Mouse (Mus musculus) erythroblast, embryonic 14.5 days (primary cell): ENCODE results near the gene Rnase1. TPM values are rescaled to one million over a fixed set of nuclear protein-coding genes. Genes with fewer than 3 reads are reported as not detected.

ENCODE experiments used
- H3K27me3 ChIP-seq: 2 replicates; pipeline ENCODE4 v1.6.1; 2012; ENCODE audit warnings: inconsistent platforms; ENCODE audit not compliant: control insufficient read depth
- H3K36me3 ChIP-seq: 2 replicates; pipeline ENCODE4 v1.6.1; 2012; ENCODE audit warnings: mild to moderate bottlenecking, inconsistent platforms; ENCODE audit not compliant: control insufficient read depth
- H3K4me1 ChIP-seq: 2 replicates; pipeline ENCODE4 v1.6.1; 2012; ENCODE audit warnings: inconsistent platforms; ENCODE audit not compliant: control insufficient read depth
- H3K4me3 ChIP-seq: replicated peaks from 2 replicates; pipeline ENCODE3; 2012; ENCODE audit warnings: moderate library complexity, mild to moderate bottlenecking, inconsistent platforms
- H3K9me3 ChIP-seq: 2 replicates; pipeline ENCODE4 v1.6.1; 2012; ENCODE audit warnings: low read length, inconsistent platforms, mixed read lengths; ENCODE audit not compliant: control insufficient read depth
- GATA1 ChIP-seq: IDR thresholded peaks from 2 replicates; pipeline ENCODE4 v1.6.1; 2012; ENCODE audit warnings: low read length, inconsistent platforms, mixed read lengths
- TAL1 ChIP-seq: IDR thresholded peaks from 3 replicates; pipeline ENCODE4 v1.6.1; 2012; ENCODE audit warnings: low read length, inconsistent platforms, mixed read lengths
- polyA plus RNA-seq: library from polyadenylated mRNA; stranded (reverse); fragments of >175 nt; gene quantifications from 2 replicates; pipeline ENCODE4 v1.2.3, GENCODE M21; 2012

Rnase1 gene
- polyA plus RNA-seq, 1 experiment, result not detected

DNA sequence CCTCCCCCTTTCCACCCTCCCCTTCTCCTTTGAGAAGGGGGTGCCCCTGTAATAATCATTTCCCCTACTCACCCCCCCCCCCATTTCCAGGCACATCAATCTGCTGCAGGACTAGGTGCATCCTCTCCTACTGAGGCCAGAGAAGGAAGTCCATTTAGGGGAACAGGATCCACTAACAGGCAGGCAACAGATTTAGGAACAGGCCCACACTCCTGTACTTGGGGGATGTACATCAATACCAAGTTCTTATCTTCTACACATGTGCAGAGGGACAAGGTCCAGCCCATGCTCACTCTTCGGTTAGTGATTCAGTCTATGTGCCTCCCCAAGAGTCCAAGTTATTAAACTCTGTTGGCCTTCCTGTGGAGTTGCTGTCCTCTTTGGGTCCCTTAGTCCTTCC lies 10.5 kb upstream of the Rnase1 start:
- Histone ChIP-seq H3K36me3 (no peaks in the 10 kb centered on the region), H3K9me3 (no peaks in the 10 kb centered on the region), H3K4me3 (no peak overlapping the region), H3K27me3 (peaks cover 3% of the 10 kb centered on the region; the same call in 1 of the 2 replicates), H3K4me1 (peaks cover 36% of the 10 kb centered on the region)
- TF ChIP-seq TAL1 (no peak), GATA1 (no peak)

DNA sequence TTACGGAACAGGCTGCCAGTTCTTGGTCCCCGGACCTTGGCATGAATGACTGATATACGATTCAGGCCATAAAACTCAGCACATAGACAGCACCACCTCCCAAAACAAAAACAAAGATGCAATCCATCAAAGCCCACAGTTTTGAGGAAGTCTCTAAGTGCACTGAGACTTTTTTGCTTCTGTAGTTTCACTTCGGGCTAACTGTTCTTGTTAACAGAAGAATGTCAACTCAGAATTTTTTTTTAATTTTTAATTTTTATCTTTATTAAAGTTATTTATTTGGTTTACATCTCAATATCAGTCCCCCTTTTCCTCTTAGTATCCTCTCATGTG lies 10.1 kb upstream of the Rnase1 start:
- TF ChIP-seq GATA1 (no peak), TAL1 (no peak)
- Histone ChIP-seq H3K9me3 (no peaks in the 10 kb centered on the region), H3K4me3 (no peak overlapping the region), H3K27me3 (0 out of 2 replicates have a peak, but pooled peaks cover 2% of the 10 kb centered on the region), H3K36me3 (no peaks in the 10 kb centered on the region), H3K4me1 (peaks cover 39% of the 10 kb centered on the region)

DNA sequence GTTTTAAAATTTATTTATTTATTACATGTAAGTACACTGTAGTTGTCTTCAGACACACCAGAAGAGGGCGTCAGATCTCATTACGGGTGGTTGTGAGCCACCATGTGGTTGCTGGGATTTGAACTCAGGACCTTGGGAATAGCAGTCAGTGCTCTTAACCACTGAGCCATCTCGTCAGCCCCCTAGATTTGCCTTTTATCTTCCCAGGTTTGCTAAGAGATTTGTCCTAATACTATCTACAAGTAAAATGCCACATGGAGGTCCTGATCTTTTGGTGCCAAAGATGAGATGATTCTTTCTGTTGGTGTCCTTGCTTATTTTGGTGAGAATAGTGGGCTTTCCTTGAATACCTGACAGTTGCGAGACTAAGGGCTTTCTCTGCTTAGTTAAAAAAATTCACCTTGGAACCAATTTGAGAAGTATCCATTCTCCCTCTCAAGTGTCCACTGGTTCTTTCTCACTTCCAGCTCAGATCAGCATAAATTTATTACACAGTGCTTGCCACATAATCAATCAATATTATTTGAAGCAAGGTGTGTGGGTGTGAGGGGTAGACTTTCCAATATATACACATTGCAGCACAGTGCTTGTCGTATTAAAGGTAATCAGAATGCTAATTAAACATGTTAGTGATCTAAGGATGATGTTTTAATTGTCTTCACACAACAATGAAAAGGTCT lies 9.6 kb upstream of the Rnase1 start:
- Histone ChIP-seq H3K27me3 (0 out of 2 replicates have a peak, but pooled peaks cover 2% of the 10 kb centered on the region), H3K36me3 (no peaks in the 10 kb centered on the region), H3K4me1 (peaks cover 39% of the 10 kb centered on the region), H3K4me3 (no peak overlapping the region), H3K9me3 (no peaks in the 10 kb centered on the region)
- TF ChIP-seq GATA1 (no peak), TAL1 (no peak)

DNA sequence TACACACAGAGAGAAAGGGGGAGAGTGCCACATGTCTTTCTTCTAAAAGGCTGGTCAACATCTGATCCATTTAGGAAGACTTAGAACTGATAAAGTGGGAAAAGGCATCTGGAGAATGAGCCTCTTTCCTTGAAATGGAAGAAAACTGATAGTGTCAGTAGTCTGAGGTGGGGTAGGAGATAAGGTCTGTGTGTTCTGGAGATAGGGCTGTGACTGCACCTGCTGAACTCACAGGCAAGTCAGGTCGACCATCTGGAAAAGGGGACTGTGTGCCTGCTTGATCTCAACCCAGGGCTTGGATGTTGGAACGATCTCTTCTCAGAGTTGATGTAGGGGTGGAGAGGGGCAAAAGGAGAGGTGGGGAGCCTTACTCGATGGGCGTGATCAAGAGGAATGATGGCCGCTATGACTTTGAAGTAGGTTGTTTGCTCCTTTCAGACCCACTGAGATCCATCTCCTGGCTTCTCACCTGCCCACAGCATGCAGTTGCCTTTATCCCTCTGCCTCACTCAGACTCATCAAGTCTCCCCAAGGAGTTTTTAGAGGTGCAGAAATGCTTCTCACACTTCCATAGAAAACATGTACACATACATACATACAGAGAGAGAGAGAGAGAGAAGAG lies 5.8 kb upstream of the Rnase1 start:
- Histone ChIP-seq H3K27me3 (no peaks in the 10 kb centered on the region), H3K4me3 (no peak overlapping the region), H3K9me3 (no peaks in the 10 kb centered on the region), H3K36me3 (no peaks in the 10 kb centered on the region; the same call in 1 of the 2 replicates), H3K4me1 (peaks cover 61% of the 10 kb centered on the region)
- peak; percentile 57 for TF ChIP-seq TAL1
- TF ChIP-seq GATA1, result peak; percentile 70

DNA sequence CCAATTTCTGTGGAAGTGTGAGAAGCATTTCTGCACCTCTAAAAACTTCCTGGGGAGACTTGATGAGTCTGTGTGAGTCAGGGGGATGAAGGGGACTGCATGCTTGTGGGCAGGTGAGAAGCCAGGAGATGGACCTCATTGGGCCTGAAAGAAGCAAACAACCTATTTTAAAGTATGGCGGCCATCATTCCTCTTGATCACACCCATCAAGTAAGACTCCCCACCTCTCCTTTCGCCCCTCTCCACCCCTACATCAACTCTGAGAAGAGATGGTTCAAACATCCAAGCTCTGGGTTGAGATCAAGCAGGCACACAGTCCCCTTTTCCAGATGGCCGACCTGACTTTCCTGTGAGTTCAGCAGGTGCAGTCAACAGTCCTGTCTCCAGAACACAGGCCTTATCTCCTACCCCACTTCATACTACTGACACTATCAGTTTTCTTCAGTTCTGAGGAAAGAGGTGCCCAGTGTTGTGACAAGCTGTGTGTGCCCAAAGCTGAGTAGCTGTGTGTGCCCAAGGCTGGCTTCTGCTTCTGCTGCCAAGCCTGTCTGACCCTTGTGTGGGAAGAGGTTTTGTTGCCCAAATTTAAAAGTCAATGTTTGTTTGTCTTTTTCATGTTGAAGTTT lies 3.7 kb upstream of the Rnase1 start:
- Histone ChIP-seq H3K4me3 (peak overlapping the region; percentile 32), H3K27me3 (no peaks in the 10 kb centered on the region), H3K4me1 (peaks cover 74% of the 10 kb centered on the region), H3K36me3 (peaks cover 3% of the 10 kb centered on the region; the same call in 1 of the 2 replicates), H3K9me3 (no peaks in the 10 kb centered on the region)
- peak; percentile 76 for TF ChIP-seq GATA1
- peak; percentile 58 for TF ChIP-seq TAL1

DNA sequence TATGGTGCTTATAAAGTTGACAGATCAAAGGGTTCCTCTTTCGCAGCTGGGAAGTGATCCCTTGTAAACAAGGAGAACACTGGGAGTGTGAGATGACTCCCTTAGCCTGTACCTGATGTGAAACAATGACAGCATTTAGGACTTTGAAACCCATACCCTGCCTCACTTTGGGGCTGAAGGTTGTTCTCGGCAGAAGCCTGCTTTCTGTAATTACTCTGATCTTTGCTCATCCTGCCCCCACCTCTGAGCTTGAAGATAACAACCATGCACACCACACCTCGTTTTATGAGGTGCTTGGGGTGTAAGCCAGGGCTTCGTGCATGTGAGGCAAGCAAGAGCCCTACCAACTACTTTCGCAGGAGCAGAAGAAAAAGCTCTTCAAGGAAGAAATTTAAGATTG lies 2.6 kb upstream of the Rnase1 start:
- H3K4me3 ChIP-seq, result peak overlapping the region; percentile 9
- peaks cover 4% of the 10 kb centered on the region; the same call in 1 of the 2 replicates for H3K36me3 ChIP-seq
- no peaks in the 10 kb centered on the region for H3K9me3 ChIP-seq
- TF ChIP-seq GATA1 (peak; percentile 59), TAL1 (no peak)
- peaks cover 85% of the 10 kb centered on the region for H3K4me1 ChIP-seq
- H3K27me3 ChIP-seq, result no peaks in the 10 kb centered on the region

DNA sequence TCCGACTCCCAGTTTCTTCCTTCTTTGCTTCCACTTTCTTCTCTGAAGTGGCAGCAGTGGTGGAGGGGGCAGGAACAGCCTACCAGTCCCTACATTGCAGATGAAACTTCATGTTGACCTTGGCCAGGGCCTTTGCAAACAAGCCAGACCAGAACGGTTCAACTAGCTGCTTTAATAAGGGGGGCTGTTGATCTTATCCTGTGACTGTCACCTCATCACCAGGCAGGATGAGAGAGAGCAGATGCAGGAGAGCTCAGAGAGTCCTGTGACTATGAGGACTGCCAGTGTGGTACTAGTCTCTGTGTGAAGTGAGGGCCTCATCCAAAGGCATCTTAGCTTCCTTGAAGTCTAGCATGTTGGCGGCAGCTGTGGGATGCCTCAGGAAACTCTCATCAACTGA lies 1.4 kb upstream of the Rnase1 start:
- Histone ChIP-seq H3K4me3 (no peak overlapping the region), H3K36me3 (peaks cover 4% of the 10 kb centered on the region; the same call in 1 of the 2 replicates), H3K9me3 (no peaks in the 10 kb centered on the region), H3K27me3 (no peaks in the 10 kb centered on the region), H3K4me1 (peaks cover 91% of the 10 kb centered on the region)
- TF ChIP-seq TAL1 (no peak), GATA1 (no peak)

DNA sequence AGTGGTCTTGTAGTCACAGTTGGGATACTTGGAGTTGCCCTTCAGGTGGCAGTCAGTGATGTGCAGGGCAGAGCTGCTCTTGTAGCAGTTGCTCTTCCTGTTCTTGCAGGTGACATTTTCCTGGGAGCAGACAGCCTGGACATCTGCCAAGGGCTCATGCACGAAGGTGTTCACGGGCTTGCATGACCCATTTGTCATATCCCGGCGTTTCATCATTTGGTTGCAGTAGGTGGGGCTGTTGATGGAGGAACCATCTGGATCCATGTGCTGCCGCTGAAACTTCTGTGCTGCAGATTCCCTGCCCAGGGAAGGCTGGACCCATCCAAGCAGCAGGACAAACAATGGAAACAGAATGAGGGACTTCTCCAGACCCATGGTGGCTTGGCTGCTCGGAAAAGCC lies 1.1 kb downstream of the Rnase1 start:
- Histone ChIP-seq H3K27me3 (no peaks in the 10 kb centered on the region), H3K36me3 (peaks cover 4% of the 10 kb centered on the region; the same call in 1 of the 2 replicates), H3K4me3 (no peak overlapping the region), H3K4me1 (peaks cover 98% of the 10 kb centered on the region), H3K9me3 (no peaks in the 10 kb centered on the region)
- no peak for TF ChIP-seq GATA1
- no peak for TF ChIP-seq TAL1

DNA sequence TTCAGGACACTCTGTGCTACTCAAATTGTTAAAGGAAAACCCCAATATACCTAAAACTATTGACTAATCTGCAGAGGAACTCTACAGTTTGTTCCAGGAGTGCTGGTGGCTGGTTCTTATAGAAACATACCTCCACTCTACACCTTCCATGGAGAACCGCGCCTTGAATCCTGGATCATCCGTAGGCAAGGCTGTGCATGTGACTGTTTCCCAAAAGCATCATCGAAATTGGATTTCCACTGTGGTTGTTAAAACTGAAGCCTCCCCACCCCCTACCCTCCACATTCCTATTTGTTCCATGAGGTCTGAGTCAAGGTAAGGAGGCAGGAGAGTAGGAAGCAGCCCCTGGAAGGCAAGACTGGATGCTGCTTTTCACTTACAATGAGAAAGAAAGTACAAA lies 2.1 kb downstream of the Rnase1 start:
- no peaks in the 10 kb centered on the region for H3K9me3 ChIP-seq
- no peak for TF ChIP-seq GATA1
- TF ChIP-seq TAL1, result no peak
- H3K4me1 ChIP-seq, result peaks cover 97% of the 10 kb centered on the region
- H3K4me3 ChIP-seq, result peak overlapping the region; percentile 32
- no peaks in the 10 kb centered on the region for H3K27me3 ChIP-seq
- peaks cover 4% of the 10 kb centered on the region; the same call in 1 of the 2 replicates for H3K36me3 ChIP-seq
